Mouse (Mus musculus): Measurements from ENCODE around the gene Nln. TPM values are rescaled to one million over a fixed set of nuclear protein-coding genes. Genes with fewer than 3 reads are reported as not detected.

The Nln gene
- polyA plus RNA-seq, 1 experiment from 2014 or later = 26.0 TPM

DNA sequence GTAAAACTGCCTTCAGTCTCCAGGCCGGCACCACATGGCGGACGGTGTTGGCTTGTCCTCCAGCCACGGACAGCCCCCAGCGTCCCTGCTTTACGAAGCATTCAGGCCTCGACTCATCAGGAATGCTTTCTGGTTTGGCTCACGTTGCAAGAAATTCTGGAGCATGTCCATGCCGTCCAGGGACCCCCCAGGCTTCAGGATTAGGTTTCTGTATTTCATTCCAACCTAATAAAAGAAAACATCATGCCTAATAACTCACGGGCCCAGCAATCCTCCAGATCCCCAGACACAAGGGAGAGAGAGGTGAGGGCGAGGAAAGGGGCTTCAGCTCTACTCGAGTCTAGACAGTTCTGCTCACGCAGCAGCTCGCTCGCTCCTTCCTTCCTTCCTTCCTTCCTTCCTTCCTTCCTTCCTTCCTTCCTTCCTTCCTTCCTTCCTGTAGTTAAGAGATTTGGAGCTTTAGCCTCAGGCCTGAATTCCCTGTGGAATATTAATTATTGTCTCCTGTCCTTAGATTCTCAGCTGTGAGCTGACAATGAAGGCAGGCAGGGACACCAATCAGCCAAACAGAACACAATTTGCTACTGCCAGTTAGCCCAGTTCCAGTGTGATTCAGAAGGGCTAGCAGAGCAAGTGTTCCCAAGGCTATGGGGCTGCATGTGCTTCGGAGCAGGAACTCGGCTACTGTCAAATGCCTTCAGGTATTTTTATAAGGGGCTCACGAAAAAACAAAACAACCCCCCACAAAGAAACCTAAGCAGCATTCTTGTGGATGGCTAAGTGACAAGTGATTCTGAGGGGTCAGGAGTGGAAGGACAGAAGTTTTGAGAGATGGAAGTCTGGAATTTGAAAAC lies 84.3 kb downstream of the Nln start:
- Histone ChIP-seq H3K9me3 (0 out of 2 replicates have a peak, but pooled peaks cover 2% of the 10 kb centered on the region), H3K4me2 (replicated peaks) (no peak overlapping the region), H3K36me3 (no peaks in the 10 kb centered on the region), H3K9ac (no peak overlapping the region), H3K4me1 (0 out of 2 replicates have a peak, but pooled peaks cover 5% of the 10 kb centered on the region), H3K27ac (no peak overlapping the region), H3K4me3 (no peak overlapping the region), H3K27me3 (replicated peaks) (peaks cover 11% of the 10 kb centered on the region; the same call in 1 of the 2 replicates)
- ATAC-seq (ENCODE audit: low FRiP score, low read depth) = no peak
- WGBS = 59% methylated on average over 18 of the region's 18 CpGs

DNA sequence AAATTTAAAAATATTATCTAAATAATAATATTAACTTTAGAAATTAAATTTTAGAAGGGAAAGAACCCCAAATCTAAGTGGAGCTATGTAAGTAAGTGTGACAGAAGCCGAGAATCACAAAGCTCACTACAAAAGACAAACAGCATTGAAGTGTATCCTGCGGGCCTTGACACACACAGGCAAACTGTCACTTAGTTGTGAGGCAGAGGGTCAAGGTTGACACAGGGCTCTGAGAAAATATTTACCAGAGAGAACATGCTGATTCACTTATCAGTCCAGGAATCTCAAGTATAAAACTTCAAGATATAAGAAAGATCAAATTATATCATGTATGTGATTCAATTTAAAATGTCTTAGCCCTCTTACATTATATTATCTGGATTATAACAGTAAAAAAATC lies 85.1 kb downstream of the Nln start:
- 82% methylated on average over 2 of the region's 2 CpGs for WGBS
- no peak overlapping the region for H3K9ac ChIP-seq
- 0 out of 2 replicates have a peak, but pooled peaks cover 4% of the 10 kb centered on the region for H3K9me3 ChIP-seq
- H3K4me3 ChIP-seq = no peak overlapping the region
- no peak for ATAC-seq (ENCODE audit: low FRiP score, low read depth)
- H3K4me2 ChIP-seq (replicated peaks) = no peak overlapping the region
- H3K4me1 ChIP-seq = 0 out of 2 replicates have a peak, but pooled peaks cover 5% of the 10 kb centered on the region
- peaks cover 11% of the 10 kb centered on the region; the same call in 1 of the 2 replicates for H3K27me3 ChIP-seq (replicated peaks)
- no peaks in the 10 kb centered on the region for H3K36me3 ChIP-seq
- H3K27ac ChIP-seq = no peak overlapping the region

DNA sequence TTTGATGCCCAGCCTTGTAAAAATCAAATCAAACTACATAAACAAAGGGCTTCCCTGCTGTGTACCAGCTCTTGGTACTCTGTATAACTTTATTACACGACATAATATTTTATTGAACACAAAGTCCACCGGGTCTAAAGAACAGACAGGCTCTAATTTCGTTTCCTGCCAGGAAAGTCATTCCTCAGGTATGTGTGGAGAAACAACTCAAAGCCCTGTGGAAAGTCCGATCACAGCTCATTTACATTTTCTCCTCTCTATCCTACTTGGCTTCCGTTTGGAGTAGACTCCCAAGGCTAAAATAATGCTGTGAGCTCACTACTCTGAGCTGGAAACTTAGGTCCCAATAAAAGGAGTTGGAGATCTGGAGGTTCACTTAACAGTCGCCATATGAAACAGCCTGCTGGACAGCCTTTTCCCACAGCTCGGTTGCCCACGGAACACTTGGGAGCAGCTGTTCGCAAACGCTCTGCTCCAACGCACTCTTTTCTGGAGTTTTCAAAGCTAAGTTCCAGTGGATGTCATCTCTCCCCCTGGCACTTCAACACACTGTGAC lies 86.0 kb downstream of the Nln start:
- 0 out of 2 replicates have a peak, but pooled peaks cover 4% of the 10 kb centered on the region for H3K9me3 ChIP-seq
- no peak overlapping the region for H3K4me3 ChIP-seq
- WGBS = 63% methylated on average over 11 of the region's 11 CpGs
- 0 out of 2 replicates have a peak, but pooled peaks cover 5% of the 10 kb centered on the region for H3K4me1 ChIP-seq
- no peak overlapping the region for H3K9ac ChIP-seq
- H3K4me2 ChIP-seq (replicated peaks) = no peak overlapping the region
- no peak for ATAC-seq (ENCODE audit: low FRiP score, low read depth)
- no peaks in the 10 kb centered on the region for H3K36me3 ChIP-seq
- H3K27ac ChIP-seq = no peak overlapping the region
- peaks cover 11% of the 10 kb centered on the region; the same call in 1 of the 2 replicates for H3K27me3 ChIP-seq (replicated peaks)

DNA sequence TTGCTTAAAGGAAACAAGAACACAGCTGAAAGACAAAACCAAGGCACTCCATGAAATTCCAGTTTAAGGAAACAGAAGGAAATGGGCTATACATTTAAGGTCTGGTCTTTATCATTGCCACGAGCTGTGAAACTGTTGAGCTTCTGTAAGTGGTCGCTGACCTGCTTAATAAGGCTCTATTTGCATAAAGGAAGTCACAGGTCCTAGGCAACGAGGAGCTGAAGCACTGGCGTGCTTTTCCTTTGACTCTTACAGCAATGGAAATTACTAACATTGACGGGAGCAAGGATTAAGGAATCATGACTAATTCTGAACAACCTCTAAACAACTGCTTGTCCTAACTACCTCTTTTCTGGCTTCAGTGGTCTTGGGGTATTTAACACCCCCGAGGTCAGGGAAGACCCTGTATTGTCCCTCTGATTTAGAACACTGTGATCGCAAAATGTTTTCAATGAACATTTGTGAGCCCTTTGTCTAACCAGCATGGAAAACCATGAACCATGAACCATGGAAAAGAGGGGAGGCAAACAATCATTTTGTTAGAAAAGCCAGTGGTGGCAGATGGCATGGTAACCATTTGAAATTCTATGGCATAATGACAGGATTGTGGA lies 90.8 kb downstream of the Nln start:
- Histone ChIP-seq H3K4me3 (no peak overlapping the region), H3K36me3 (no peaks in the 10 kb centered on the region), H3K9me3 (0 out of 2 replicates have a peak, but pooled peaks cover 4% of the 10 kb centered on the region), H3K4me2 (replicated peaks) (no peak overlapping the region), H3K9ac (no peak overlapping the region), H3K4me1 (0 out of 2 replicates have a peak, but pooled peaks cover under 1% of the 10 kb centered on the region), H3K27ac (no peak overlapping the region), H3K27me3 (replicated peaks) (peaks cover 25% of the 10 kb centered on the region)
- peak; percentile 77 for ATAC-seq (ENCODE audit: low FRiP score, low read depth)
- WGBS = 22% methylated on average over 7 of the region's 7 CpGs

DNA sequence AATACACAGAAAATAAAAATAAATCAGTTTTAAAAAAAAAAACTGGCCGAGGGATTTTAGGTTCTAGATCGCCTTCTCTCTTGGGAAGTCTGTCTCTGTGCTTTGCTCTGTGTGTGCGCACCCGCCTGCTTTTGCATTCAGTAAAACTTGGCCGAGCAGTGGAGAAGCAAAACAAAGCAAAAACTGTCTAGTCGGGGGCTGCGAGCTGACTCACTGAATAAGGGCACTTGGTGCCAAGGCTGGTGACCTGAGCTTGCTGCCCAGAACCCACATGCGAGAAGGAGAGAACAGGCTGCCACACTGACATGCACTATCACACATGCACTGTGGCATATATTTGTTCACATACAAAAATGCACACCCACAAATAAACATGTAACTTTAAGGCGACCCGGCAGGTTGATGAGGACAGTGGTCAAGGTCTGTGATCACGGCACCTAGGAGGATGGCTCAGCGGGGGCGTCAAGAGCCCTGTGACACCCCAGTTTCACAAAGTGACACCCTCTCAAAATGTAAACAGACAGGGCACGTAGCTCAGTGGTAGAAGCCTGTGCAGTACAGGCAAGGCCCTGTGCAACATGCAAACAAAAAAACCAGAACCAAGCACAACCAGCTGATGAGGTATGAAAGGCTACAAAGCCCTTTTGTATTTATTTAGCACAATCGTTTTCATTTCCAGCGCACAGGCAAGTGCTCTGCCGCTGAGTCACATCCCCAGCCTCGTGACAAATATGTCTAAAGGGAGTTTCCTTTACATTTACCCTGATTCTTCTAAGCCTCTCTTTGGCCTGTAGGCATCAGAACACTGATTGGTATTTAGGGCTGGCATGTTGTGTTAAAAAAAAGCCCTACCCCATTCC lies 93.9 kb downstream of the Nln start:
- no peak overlapping the region for H3K9ac ChIP-seq
- H3K4me1 ChIP-seq = no peaks in the 10 kb centered on the region
- no peak overlapping the region for H3K4me3 ChIP-seq
- peaks cover 20% of the 10 kb centered on the region for H3K27me3 ChIP-seq (replicated peaks)
- 90% methylated on average over 18 of the region's 18 CpGs for WGBS
- ATAC-seq (ENCODE audit: low FRiP score, low read depth) = no peak
- H3K9me3 ChIP-seq = 0 out of 2 replicates have a peak, but pooled peaks cover 4% of the 10 kb centered on the region
- H3K36me3 ChIP-seq = no peaks in the 10 kb centered on the region
- no peak overlapping the region for H3K4me2 ChIP-seq (replicated peaks)
- no peak overlapping the region for H3K27ac ChIP-seq

DNA sequence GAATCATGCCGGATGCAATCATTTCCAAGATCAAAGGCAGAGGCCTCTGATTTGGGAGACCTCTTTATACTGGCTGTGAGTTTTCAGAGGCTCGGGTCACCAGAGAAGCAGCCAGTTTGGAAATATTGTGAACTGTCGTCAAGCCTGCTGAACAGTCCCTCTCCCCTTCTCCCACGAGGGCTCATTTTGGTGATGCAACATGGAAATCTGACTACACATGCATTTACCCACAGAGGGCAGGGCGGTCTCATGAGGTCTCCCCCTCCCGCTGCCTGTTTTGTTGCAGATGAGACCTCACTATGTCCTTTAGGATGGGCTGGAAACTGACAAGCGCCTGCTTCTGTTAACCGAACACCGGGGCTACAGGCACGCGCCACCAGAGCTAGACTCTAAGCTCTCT lies 95.4 kb downstream of the Nln start:
- Histone ChIP-seq H3K4me3 (no peak overlapping the region), H3K9me3 (no peaks in the 10 kb centered on the region), H3K27me3 (replicated peaks) (peaks cover 20% of the 10 kb centered on the region), H3K4me1 (no peaks in the 10 kb centered on the region), H3K9ac (no peak overlapping the region), H3K27ac (no peak overlapping the region), H3K4me2 (replicated peaks) (no peak overlapping the region), H3K36me3 (no peaks in the 10 kb centered on the region)
- no peak for ATAC-seq (ENCODE audit: low FRiP score, low read depth)
- 86% methylated on average over 11 of the region's 11 CpGs for WGBS

DNA sequence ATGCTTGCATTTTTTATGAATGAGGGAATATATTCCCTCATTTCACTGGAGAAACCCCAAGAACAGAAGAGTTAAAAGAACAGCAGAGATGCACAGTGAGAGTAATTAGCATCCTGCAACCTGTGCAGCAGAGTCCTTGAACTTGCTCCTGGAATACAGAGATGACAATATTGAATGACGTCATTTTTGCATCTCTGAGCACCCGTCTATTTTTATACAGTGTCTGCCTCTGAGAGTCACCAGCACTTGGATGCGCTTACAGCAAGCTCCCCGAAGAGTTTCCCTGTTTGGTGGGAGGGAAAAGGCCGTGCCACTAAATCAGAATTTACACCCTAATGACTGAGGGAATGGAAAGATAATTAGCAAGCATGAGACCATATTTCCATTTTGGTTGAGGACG lies 96.0 kb downstream of the Nln start:
- no peaks in the 10 kb centered on the region for H3K4me1 ChIP-seq
- H3K9ac ChIP-seq = no peak overlapping the region
- WGBS = 75% methylated on average over 6 of the region's 6 CpGs
- no peaks in the 10 kb centered on the region for H3K9me3 ChIP-seq
- no peaks in the 10 kb centered on the region for H3K36me3 ChIP-seq
- H3K27ac ChIP-seq = no peak overlapping the region
- ATAC-seq (ENCODE audit: low FRiP score, low read depth) = no peak
- H3K4me2 ChIP-seq (replicated peaks) = no peak overlapping the region
- H3K27me3 ChIP-seq (replicated peaks) = peaks cover 20% of the 10 kb centered on the region
- no peak overlapping the region for H3K4me3 ChIP-seq

DNA sequence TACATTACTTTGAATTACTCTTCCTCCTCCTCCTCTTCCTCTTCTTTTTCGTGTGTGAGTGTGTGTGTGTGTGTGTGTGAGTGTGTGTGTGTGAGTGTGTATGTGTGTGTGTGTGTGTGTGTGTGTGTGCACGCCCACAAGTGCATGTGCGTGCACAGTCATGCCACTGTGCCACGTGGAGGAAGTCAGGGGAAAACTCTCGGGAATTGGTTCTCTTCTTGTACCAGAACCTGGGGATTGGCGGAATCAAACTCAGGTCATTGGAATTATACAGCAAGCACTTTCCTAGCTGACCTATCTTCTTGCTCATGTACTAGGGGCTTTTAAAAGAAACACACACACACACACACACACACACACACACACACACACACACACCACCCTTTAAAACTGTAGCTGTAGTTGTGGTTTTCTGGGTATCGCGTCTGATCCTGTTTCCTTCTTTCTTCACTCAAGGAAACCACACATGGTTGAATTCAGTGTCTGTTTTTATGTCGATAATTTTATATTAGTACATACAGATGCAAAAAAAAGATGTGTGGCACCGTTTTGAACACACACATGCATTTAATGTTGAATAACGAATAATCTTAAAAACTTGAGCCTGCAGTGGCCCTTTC lies 97.1 kb downstream of the Nln start:
- Histone ChIP-seq H3K4me2 (replicated peaks) (no peak overlapping the region), H3K27me3 (replicated peaks) (peaks cover 20% of the 10 kb centered on the region), H3K4me1 (no peaks in the 10 kb centered on the region), H3K4me3 (no peak overlapping the region), H3K9ac (no peak overlapping the region), H3K27ac (no peak overlapping the region), H3K36me3 (no peaks in the 10 kb centered on the region), H3K9me3 (no peaks in the 10 kb centered on the region)
- ATAC-seq (ENCODE audit: low FRiP score, low read depth) = no peak
- WGBS = 90% methylated on average over 11 of the region's 11 CpGs

DNA sequence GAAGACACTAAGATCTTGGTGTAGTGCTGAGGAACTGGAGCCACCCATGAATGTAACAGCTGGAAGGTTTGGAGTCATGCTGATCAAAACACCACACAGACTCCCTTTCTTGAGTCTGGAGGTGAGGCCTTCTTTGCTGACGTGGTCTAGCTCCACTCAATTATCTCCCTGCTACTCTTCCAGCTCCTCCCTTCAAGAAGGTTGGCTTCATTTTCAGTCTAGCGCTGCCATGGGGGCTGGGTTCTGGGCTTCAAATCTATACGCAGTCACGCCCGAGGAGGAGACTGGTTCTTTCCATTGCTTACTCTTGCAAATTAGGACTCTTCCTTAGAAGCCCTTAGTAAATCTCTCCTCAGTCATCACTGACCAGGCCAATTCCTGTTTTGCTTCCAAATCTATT lies 98.1 kb downstream of the Nln start:
- Histone ChIP-seq H3K9ac (no peak overlapping the region), H3K27ac (no peak overlapping the region), H3K27me3 (replicated peaks) (peaks cover 13% of the 10 kb centered on the region), H3K4me3 (no peak overlapping the region), H3K4me2 (replicated peaks) (no peak overlapping the region), H3K4me1 (no peaks in the 10 kb centered on the region), H3K9me3 (no peaks in the 10 kb centered on the region), H3K36me3 (no peaks in the 10 kb centered on the region)
- WGBS = 86% methylated on average over 5 of the region's 5 CpGs
- ATAC-seq (ENCODE audit: low FRiP score, low read depth) = no peak

DNA sequence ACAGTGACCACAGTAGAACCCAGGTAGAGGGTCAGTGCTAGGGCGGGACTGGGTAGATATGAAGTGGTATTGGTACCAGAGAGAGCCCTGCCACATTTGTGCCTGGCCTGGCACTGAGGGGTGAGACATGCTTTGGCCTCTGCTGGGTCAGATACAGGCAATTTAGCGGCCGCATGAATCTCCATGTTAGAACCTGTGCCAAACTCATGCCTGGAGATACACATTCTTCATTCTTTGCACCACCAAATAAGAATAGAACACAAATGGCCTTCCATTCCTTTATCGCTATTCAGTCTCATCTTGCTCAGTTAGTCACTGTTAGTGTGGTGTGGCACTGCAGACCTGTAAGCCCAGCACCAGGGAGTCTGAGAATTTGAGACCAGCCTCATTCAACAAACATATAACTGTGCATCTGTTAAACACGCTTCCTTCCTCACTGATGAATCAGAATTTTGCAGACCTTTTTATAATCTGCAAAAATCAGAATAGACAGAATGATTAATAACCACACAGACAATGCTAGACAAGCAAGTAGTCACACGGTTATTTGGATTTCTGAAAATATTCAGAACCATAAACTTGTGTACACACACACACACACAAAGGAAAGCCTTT lies 104.1 kb downstream of the Nln start:
- no peak for ATAC-seq (ENCODE audit: low FRiP score, low read depth)
- Histone ChIP-seq H3K27me3 (replicated peaks) (no peaks in the 10 kb centered on the region), H3K9ac (no peak overlapping the region), H3K27ac (no peak overlapping the region), H3K4me3 (no peak overlapping the region), H3K9me3 (no peaks in the 10 kb centered on the region), H3K36me3 (no peaks in the 10 kb centered on the region), H3K4me2 (replicated peaks) (no peak overlapping the region), H3K4me1 (no peaks in the 10 kb centered on the region)
- 86% methylated on average over 6 of the region's 6 CpGs for WGBS

DNA sequence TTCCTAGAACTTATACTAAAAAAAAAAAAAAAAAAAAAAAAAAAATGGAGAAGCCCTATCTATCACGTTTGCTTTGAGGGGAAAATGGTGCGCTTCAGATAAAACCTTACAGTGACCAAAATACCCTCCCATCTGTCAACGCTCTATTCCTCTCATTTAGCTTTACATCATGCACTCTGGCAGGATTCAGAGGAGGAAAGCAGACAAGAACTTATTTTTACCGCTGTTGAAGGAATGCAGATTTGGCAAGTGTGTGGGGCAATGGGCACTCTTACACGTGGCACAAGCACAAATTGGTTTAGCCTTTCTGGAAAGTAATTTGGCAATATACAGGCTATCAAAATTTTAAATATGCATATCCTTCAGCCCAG lies 115.3 kb downstream of the Nln start:
- no peak overlapping the region for H3K4me3 ChIP-seq
- H3K9ac ChIP-seq = no peak overlapping the region
- H3K36me3 ChIP-seq = no peaks in the 10 kb centered on the region
- H3K4me2 ChIP-seq (replicated peaks) = no peak overlapping the region
- H3K9me3 ChIP-seq = peaks cover 3% of the 10 kb centered on the region; the same call in 1 of the 2 replicates
- 84% methylated on average over 5 of the region's 5 CpGs for WGBS
- no peak overlapping the region for H3K27ac ChIP-seq
- H3K27me3 ChIP-seq (replicated peaks) = no peaks in the 10 kb centered on the region
- no peaks in the 10 kb centered on the region for H3K4me1 ChIP-seq
- no peak for ATAC-seq (ENCODE audit: low FRiP score, low read depth)
